Mouse (Mus musculus) heart, embryonic 12.5 days (tissue): ENCODE data around the gene Tecpr2. TPM values are rescaled to one million over a fixed set of nuclear protein-coding genes. Genes with fewer than 3 reads are reported as not detected.

Source experiments
- ATAC-seq: fragments of 200-750 bp; cut with Nextera tagmentation; 2 replicates; pipeline ENCODE4 v1.8.0; 2017; ENCODE audit warnings: moderate TSS enrichment, moderate library complexity; ENCODE audit not compliant: insufficient number of reproducible peaks, low FRiP score
- H3K27ac ChIP-seq: fragments of 300-500 bp; sonication (generic); 2 replicates; pipeline ENCODE4 v1.5.1; 2016; ENCODE audit warnings: mild to moderate bottlenecking, moderate library complexity; ENCODE audit not compliant: poor library complexity, severe bottlenecking
- H3K27me3 ChIP-seq: fragments of 300-500 bp; sonication (generic); replicated peaks from 2 replicates; pipeline ENCODE4 v1.6.1; 2016; ENCODE audit warnings: mild to moderate bottlenecking, moderate library complexity
- H3K36me3 ChIP-seq: fragments of 300-500 bp; sonication (generic); 2 replicates; pipeline ENCODE4 v1.6.1; 2016; ENCODE audit warnings: mild to moderate bottlenecking, moderate library complexity
- H3K4me1 ChIP-seq: fragments of 300-500 bp; sonication (generic); replicated peaks from 2 replicates; pipeline ENCODE4 v1.6.1; 2016; ENCODE audit warnings: mild to moderate bottlenecking
- H3K4me2 ChIP-seq: fragments of 300-500 bp; sonication (generic); 2 replicates; pipeline ENCODE4 v1.6.1; 2016; ENCODE audit warnings: mild to moderate bottlenecking, moderate library complexity
- H3K4me3 ChIP-seq: fragments of 300-500 bp; sonication (generic); 2 replicates; pipeline ENCODE4 v1.5.1; 2016; ENCODE audit warnings: mild to moderate bottlenecking
- H3K9ac ChIP-seq: fragments of 300-500 bp; sonication (generic); 2 replicates; pipeline ENCODE4 v1.6.1; 2016; ENCODE audit warnings: mild to moderate bottlenecking, moderate library complexity
- H3K9me3 ChIP-seq: fragments of 300-500 bp; sonication (generic); replicated peaks from 2 replicates; pipeline ENCODE4 v1.6.1; 2016; ENCODE audit warnings: mild to moderate bottlenecking, moderate library complexity
- WGBS: fragments of 180-500 bp; shearing (Covaris S2); methylation state at CpG from one replicate; pipeline ENCODE4 v1.1.7; 2016; 5-methylcytosine and 5-hydroxymethylcytosine counted together
- polyA plus RNA-seq: library from polyadenylated mRNA; unstranded; fragments of >200 nt; fragmentation: Nextera tagmentation; extraction: Ambion mirVana; gene quantifications from 2 replicates; pipeline ENCODE4 v1.2.1, GENCODE M21; 2016

Gene Tecpr2
- polyA plus RNA-seq, 1 experiment from 2014 or later, result 3.8 TPM

GRCm38 (mm10) chr12:110950151-110950550 lies 61.1 kb downstream of the Tecpr2 start:
- Histone ChIP-seq H3K9me3 (no peaks in the 10 kb centered on the region), H3K4me2 (no peak overlapping the region), H3K36me3 (peaks cover 24% of the 10 kb centered on the region), H3K9ac (no peak overlapping the region), H3K27ac (no peak overlapping the region), H3K27me3 (no peaks in the 10 kb centered on the region), H3K4me3 (no peak overlapping the region), H3K4me1 (no peaks in the 10 kb centered on the region)
- WGBS, result 86% methylated on average over 4 of the region's 4 CpGs
- no peak for ATAC-seq

- WGBS, result 76% methylated on average over 7 of the region's 7 CpGs
- peak; percentile 84 for ATAC-seq
These were observed 62.2 kb downstream of the Tecpr2 start for GRCm38 (mm10) chr12:110951236-110951635.

GRCm38 (mm10) chr12:110952628-110953385 lies 63.7 kb downstream of the Tecpr2 start:
- Histone ChIP-seq H3K27me3 (no peaks in the 10 kb centered on the region), H3K27ac (no peak overlapping the region), H3K4me1 (no peaks in the 10 kb centered on the region), H3K4me2 (no peak overlapping the region), H3K36me3 (peaks cover 21% of the 10 kb centered on the region), H3K4me3 (no peak overlapping the region), H3K9me3 (no peaks in the 10 kb centered on the region), H3K9ac (no peak overlapping the region)
- WGBS, result 84% methylated on average over 6 of the region's 6 CpGs
- no peak for ATAC-seq

More at GRCm38 (mm10) chr12:110951236-110951635, 62.2 kb downstream of the Tecpr2 start:
- Histone ChIP-seq H3K27me3 (no peaks in the 10 kb centered on the region), H3K9me3 (no peaks in the 10 kb centered on the region), H3K4me2 (no peak overlapping the region), H3K4me1 (no peaks in the 10 kb centered on the region), H3K27ac (no peak overlapping the region), H3K36me3 (peaks cover 23% of the 10 kb centered on the region), H3K9ac (no peak overlapping the region), H3K4me3 (no peak overlapping the region)

- no peak overlapping the region for H3K4me3 ChIP-seq
- peak; percentile 67 for ATAC-seq
- no peaks in the 10 kb centered on the region for H3K9me3 ChIP-seq
- no peaks in the 10 kb centered on the region for H3K27me3 ChIP-seq
- WGBS, result 89% methylated on average over 3 of the region's 3 CpGs
- no peak overlapping the region for H3K4me2 ChIP-seq
- peaks cover 16% of the 10 kb centered on the region for H3K36me3 ChIP-seq
- H3K27ac ChIP-seq, result no peak overlapping the region
- H3K9ac ChIP-seq, result no peak overlapping the region
- H3K4me1 ChIP-seq, result no peaks in the 10 kb centered on the region
These were observed 64.4 kb downstream of the Tecpr2 start for GRCm38 (mm10) chr12:110953443-110953842.

GRCm38 (mm10) chr12:110953900-110954299 lies 64.8 kb downstream of the Tecpr2 start:
- Histone ChIP-seq H3K4me2 (no peak overlapping the region), H3K27ac (no peak overlapping the region), H3K4me1 (no peaks in the 10 kb centered on the region), H3K9me3 (no peaks in the 10 kb centered on the region), H3K27me3 (no peaks in the 10 kb centered on the region), H3K9ac (no peak overlapping the region), H3K4me3 (no peak overlapping the region), H3K36me3 (peaks cover 14% of the 10 kb centered on the region)
- no peak for ATAC-seq
- WGBS, result 86% methylated on average over 2 of the region's 2 CpGs

- 69% methylated on average over 4 of the region's 4 CpGs for WGBS
- ATAC-seq, result no peak
These were observed 65.4 kb downstream of the Tecpr2 start for GRCm38 (mm10) chr12:110954351-110954991.

GRCm38 (mm10) chr12:110961973-110962372 lies 72.9 kb downstream of the Tecpr2 start:
- Histone ChIP-seq H3K27ac (no peak overlapping the region), H3K36me3 (peaks cover 19% of the 10 kb centered on the region), H3K4me1 (peaks cover 4% of the 10 kb centered on the region), H3K27me3 (no peaks in the 10 kb centered on the region), H3K9me3 (no peaks in the 10 kb centered on the region), H3K4me2 (no peak overlapping the region), H3K4me3 (no peak overlapping the region), H3K9ac (no peak overlapping the region)
- 53% methylated on average over 2 of the region's 2 CpGs for WGBS
- no peak for ATAC-seq

More at GRCm38 (mm10) chr12:110954351-110954991, 65.4 kb downstream of the Tecpr2 start:
- no peak overlapping the region for H3K4me3 ChIP-seq
- H3K9ac ChIP-seq, result no peak overlapping the region
- no peaks in the 10 kb centered on the region for H3K27me3 ChIP-seq
- no peak overlapping the region for H3K4me2 ChIP-seq
- H3K27ac ChIP-seq, result no peak overlapping the region
- no peaks in the 10 kb centered on the region for H3K9me3 ChIP-seq
- H3K36me3 ChIP-seq, result peaks cover 18% of the 10 kb centered on the region
- H3K4me1 ChIP-seq, result no peaks in the 10 kb centered on the region

GRCm38 (mm10) chr12:110965500-110965899 lies 76.4 kb downstream of the Tecpr2 start:
- H3K27me3 ChIP-seq, result no peaks in the 10 kb centered on the region
- 59% methylated on average over 3 of the region's 3 CpGs for WGBS
- H3K9me3 ChIP-seq, result no peaks in the 10 kb centered on the region
- ATAC-seq, result no peak
- no peak overlapping the region for H3K9ac ChIP-seq
- H3K4me1 ChIP-seq, result peaks cover 4% of the 10 kb centered on the region
- peaks cover 30% of the 10 kb centered on the region for H3K36me3 ChIP-seq
- no peak overlapping the region for H3K27ac ChIP-seq
- no peak overlapping the region for H3K4me2 ChIP-seq
- H3K4me3 ChIP-seq, result no peak overlapping the region

- peak; percentile 56; the same call in 1 of the 2 replicates for ATAC-seq
- H3K9me3 ChIP-seq, result no peaks in the 10 kb centered on the region
- WGBS, result 57% methylated on average over 4 of the region's 4 CpGs
These were observed 77.0 kb downstream of the Tecpr2 start for GRCm38 (mm10) chr12:110966079-110966478.

GRCm38 (mm10) chr12:110967146-110967545 lies 78.1 kb downstream of the Tecpr2 start:
- ATAC-seq, result peak; percentile 82; the same call in 1 of the 2 replicates
- WGBS, result 54% methylated on average over 2 of the region's 2 CpGs

More at GRCm38 (mm10) chr12:110966079-110966478, 77.0 kb downstream of the Tecpr2 start:
- no peaks in the 10 kb centered on the region for H3K27me3 ChIP-seq
- H3K4me2 ChIP-seq, result no peak overlapping the region
- no peak overlapping the region for H3K4me3 ChIP-seq
- peaks cover 4% of the 10 kb centered on the region for H3K4me1 ChIP-seq
- no peak overlapping the region for H3K27ac ChIP-seq
- no peak overlapping the region for H3K9ac ChIP-seq
- H3K36me3 ChIP-seq, result peaks cover 32% of the 10 kb centered on the region

GRCm38 (mm10) chr12:110970408-110970807 lies 81.3 kb downstream of the Tecpr2 start:
- 94% methylated on average over 5 of the region's 5 CpGs for WGBS
- ATAC-seq, result no peak
- peaks cover 48% of the 10 kb centered on the region for H3K36me3 ChIP-seq
- no peaks in the 10 kb centered on the region for H3K4me1 ChIP-seq
- no peak overlapping the region for H3K4me2 ChIP-seq
- no peak overlapping the region for H3K9ac ChIP-seq
- H3K9me3 ChIP-seq, result no peaks in the 10 kb centered on the region
- H3K27ac ChIP-seq, result no peak overlapping the region
- H3K4me3 ChIP-seq, result no peak overlapping the region
- H3K27me3 ChIP-seq, result no peaks in the 10 kb centered on the region

More at GRCm38 (mm10) chr12:110967146-110967545, 78.1 kb downstream of the Tecpr2 start:
- H3K9me3 ChIP-seq, result no peaks in the 10 kb centered on the region
- no peak overlapping the region for H3K9ac ChIP-seq
- no peak overlapping the region for H3K4me2 ChIP-seq
- no peaks in the 10 kb centered on the region for H3K27me3 ChIP-seq
- no peak overlapping the region for H3K4me3 ChIP-seq
- H3K27ac ChIP-seq, result no peak overlapping the region
- H3K4me1 ChIP-seq, result no peaks in the 10 kb centered on the region
- H3K36me3 ChIP-seq, result peaks cover 32% of the 10 kb centered on the region
